Mouse (Mus musculus) hindbrain, embryonic 14.5 days (tissue): ENCODE results near the gene Gm10053. TPM values are rescaled to one million over a fixed set of nuclear protein-coding genes. Genes with fewer than 3 reads are reported as not detected.
"Not testable (repeated sequence)": the region's sequence is repeated elsewhere in the genome, so short reads cannot be mapped to it uniquely, and the experiment has no call there.

Source experiments
- ATAC-seq: fragments of 200-750 bp; cut with Nextera tagmentation; 2 replicates; pipeline ENCODE4 v1.8.0; 2017; ENCODE audit warnings: moderate number of reproducible peaks, mild to moderate bottlenecking, moderate TSS enrichment, moderate library complexity; ENCODE audit not compliant: low FRiP score
- DNase-seq: peaks from one replicate; pipeline ENCODE4 v3.0.0-alpha.2; 2015; ENCODE audit warnings: low spot score
- H3K27ac ChIP-seq: fragments of 300-500 bp; sonication (generic); 2 replicates; pipeline ENCODE4 v1.5.1; 2014; ENCODE audit warnings: mild to moderate bottlenecking, moderate library complexity
- H3K27me3 ChIP-seq: fragments of 300-500 bp; sonication (generic); 2 replicates; pipeline ENCODE4 v1.6.1; 2014; ENCODE audit warnings: mild to moderate bottlenecking, low read length, mixed read lengths; ENCODE audit not compliant: control insufficient read depth, insufficient read depth
- H3K36me3 ChIP-seq: fragments of 300-500 bp; sonication (generic); replicated peaks from 2 replicates; pipeline ENCODE4 v1.6.1; 2014; ENCODE audit not compliant: control insufficient read depth, insufficient read depth
- H3K4me1 ChIP-seq: fragments of 300-500 bp; sonication (generic); replicated peaks from 2 replicates; pipeline ENCODE4 v1.6.1; 2014; ENCODE audit warnings: antibody characterized with exemption, low read length, mixed read lengths; ENCODE audit not compliant: control insufficient read depth, insufficient read depth
- H3K4me2 ChIP-seq: fragments of 300-500 bp; sonication (generic); replicated peaks from 2 replicates; pipeline ENCODE4 v1.6.1; 2014; ENCODE audit warnings: mild to moderate bottlenecking, moderate library complexity
- H3K4me3 ChIP-seq: fragments of 300-500 bp; sonication (generic); replicated peaks from 2 replicates; pipeline ENCODE4 v1.5.1; 2014; ENCODE audit warnings: mild to moderate bottlenecking, low read length
- H3K9ac ChIP-seq: fragments of 300-500 bp; sonication (generic); 2 replicates; pipeline ENCODE4 v1.6.1; 2014
- H3K9me3 ChIP-seq: fragments of 300-500 bp; sonication (generic); 2 replicates; pipeline ENCODE4 v1.6.1; 2016; ENCODE audit warnings: low read length; ENCODE audit not compliant: control insufficient read depth
- WGBS: fragments of 180-500 bp; shearing (Covaris S2); extraction: QIAGEN DNeasy Blood & Tissue Kit; methylation state at CpG from one replicate; pipeline ENCODE4 v1.1.7; 2014; 5-methylcytosine and 5-hydroxymethylcytosine counted together
- polyA plus RNA-seq: library from polyadenylated mRNA; unstranded; fragments of >200 nt; fragmentation: Nextera tagmentation; extraction: Ambion mirVana; gene quantifications from 2 replicates; pipeline ENCODE4 v1.2.1, GENCODE M21; 2014

The Gm10053 gene
- polyA plus RNA-seq, result 296 and 310 TPM in 2 replicates

GRCm38 (mm10) chr19:24875129-24875870 lies at the start of gene Gm10053:
Gene Gm10053, plus strand, starts transcription at chr19:24875686.
- H3K4me2 ChIP-seq, H3K36me3 ChIP-seq, H3K9ac ChIP-seq, H3K9me3 ChIP-seq, H3K27me3 ChIP-seq, DNase-seq, H3K4me1 ChIP-seq, H3K4me3 ChIP-seq, ATAC-seq, H3K27ac ChIP-seq: not testable (repeated sequence)
- 87% methylated on average over 23 of the region's 26 CpGs for WGBS

GRCm38 (mm10) chr19:24842080-24842479 lies 33.4 kb upstream of the Gm10053 start:
- no peak for ATAC-seq
- Histone ChIP-seq H3K36me3 (no peaks in the 10 kb centered on the region), H3K4me2 (no peak overlapping the region), H3K4me1 (peaks cover 10% of the 10 kb centered on the region), H3K27me3 (no peaks in the 10 kb centered on the region), H3K4me3 (no peak overlapping the region), H3K9me3 (no peaks in the 10 kb centered on the region), H3K27ac (no peak overlapping the region), H3K9ac (no peak overlapping the region)
- WGBS, result 83% methylated on average over 3 of the region's 3 CpGs
- no peak for DNase-seq

GRCm38 (mm10) chr19:24845007-24845546 lies 30.4 kb upstream of the Gm10053 start:
- H3K27me3 ChIP-seq, result no peaks in the 10 kb centered on the region
- H3K4me1 ChIP-seq, result peaks cover 10% of the 10 kb centered on the region
- H3K4me2 ChIP-seq, result no peak overlapping the region
- H3K9me3 ChIP-seq, result no peaks in the 10 kb centered on the region
- 0 out of 2 replicates have a peak overlapping the region, but pooled peaks have one; percentile 16 for H3K27ac ChIP-seq
- DNase-seq (peak; percentile 38), ATAC-seq (peak; percentile 60; the same call in 1 of the 2 replicates)
- H3K9ac ChIP-seq, result no peak overlapping the region
- H3K36me3 ChIP-seq, result no peaks in the 10 kb centered on the region
- WGBS, result 40% methylated on average over 7 of the region's 7 CpGs
- no peak overlapping the region for H3K4me3 ChIP-seq

GRCm38 (mm10) chr19:24848345-24848744 lies 27.1 kb upstream of the Gm10053 start:
- ATAC-seq, result no peak
- DNase-seq, result no peak
- peaks cover 10% of the 10 kb centered on the region for H3K4me1 ChIP-seq
- no peaks in the 10 kb centered on the region for H3K36me3 ChIP-seq
- no peak overlapping the region for H3K4me2 ChIP-seq
- WGBS, result 58% methylated on average over 7 of the region's 7 CpGs
- H3K9me3 ChIP-seq, result no peaks in the 10 kb centered on the region
- H3K27me3 ChIP-seq, result no peaks in the 10 kb centered on the region
- no peak overlapping the region for H3K9ac ChIP-seq
- no peak overlapping the region for H3K4me3 ChIP-seq
- H3K27ac ChIP-seq, result no peak overlapping the region

- H3K27me3 ChIP-seq, result no peaks in the 10 kb centered on the region
- no peaks in the 10 kb centered on the region for H3K36me3 ChIP-seq
- 79% methylated on average over 2 of the region's 2 CpGs for WGBS
- no peak overlapping the region for H3K27ac ChIP-seq
- peaks cover 10% of the 10 kb centered on the region for H3K4me1 ChIP-seq
- H3K4me2 ChIP-seq, result no peak overlapping the region
- ATAC-seq, result no peak
- no peak overlapping the region for H3K4me3 ChIP-seq
- no peak for DNase-seq
- no peaks in the 10 kb centered on the region for H3K9me3 ChIP-seq
- no peak overlapping the region for H3K9ac ChIP-seq
These were observed 26.6 kb upstream of the Gm10053 start for GRCm38 (mm10) chr19:24848844-24849243.

GRCm38 (mm10) chr19:24851456-24852315 lies 23.8 kb upstream of the Gm10053 start:
- Histone ChIP-seq H3K27me3 (no peaks in the 10 kb centered on the region), H3K27ac (no peak overlapping the region), H3K9me3 (no peaks in the 10 kb centered on the region), H3K9ac (no peak overlapping the region), H3K36me3 (no peaks in the 10 kb centered on the region), H3K4me3 (no peak overlapping the region), H3K4me1 (no peaks in the 10 kb centered on the region; the same call in 1 of the 2 replicates), H3K4me2 (peak overlapping the region; percentile 22)
- peak; percentile 71 for DNase-seq
- peak; percentile 55; the same call in 1 of the 2 replicates for ATAC-seq
- 64% methylated on average over 21 of the region's 21 CpGs for WGBS

- H3K4me2 ChIP-seq, result peak overlapping the region; percentile 60
- H3K4me3 ChIP-seq, result peak overlapping the region; percentile 38
- no peak overlapping the region for H3K27ac ChIP-seq
- WGBS, result 17% methylated on average over 13 of the region's 13 CpGs
- DNase-seq (no peak), ATAC-seq (0 out of 2 replicates have a peak, but pooled peaks have one; percentile 17)
- peak overlapping the region; percentile 32; the same call in 1 of the 2 replicates for H3K9ac ChIP-seq
- peaks cover 34% of the 10 kb centered on the region for H3K27me3 ChIP-seq
- H3K9me3 ChIP-seq, result no peaks in the 10 kb centered on the region
- H3K4me1 ChIP-seq, result 0 out of 2 replicates have a peak, but pooled peaks cover 3% of the 10 kb centered on the region
- no peaks in the 10 kb centered on the region for H3K36me3 ChIP-seq
These were observed 14.2 kb upstream of the Gm10053 start for GRCm38 (mm10) chr19:24861276-24861611.

GRCm38 (mm10) chr19:24861612-24862451 lies 13.7 kb upstream of the Gm10053 start, which contains the start of gene Pgm5:
Gene Pgm5, minus strand, starts transcription at chr19:24861855.
- DNase-seq (no peak), ATAC-seq (peak; percentile 51; the same call in 1 of the 2 replicates)
- Histone ChIP-seq H3K36me3 (no peaks in the 10 kb centered on the region), H3K4me2 (peak within 1 kb of the TSS; percentile 60), H3K9ac (peak within 1 kb of the TSS; percentile 32; the same call in 1 of the 2 replicates), H3K4me1 (0 out of 2 replicates have a peak, but pooled peaks cover 3% of the 10 kb centered on the region), H3K27me3 (peaks cover 34% of the 10 kb centered on the region), H3K4me3 (peak within 1 kb of the TSS; percentile 38), H3K27ac (no peak within 1 kb of the TSS), H3K9me3 (no peaks in the 10 kb centered on the region)
- whole genome bisulfite sequencing, result 2% methylated on average over 39 of the region's 39 CpGs
